Mouse (Mus musculus) cerebral cortex, adult 2 months (tissue): ENCODE data around the gene Gtpbp3.

Experiments
- WGBS: fragments of 180-500 bp; shearing (Covaris S2); methylation state at CpG from one replicate; pipeline ENCODE4 v1.1.7; 2018; 5-methylcytosine and 5-hydroxymethylcytosine counted together

Gtpbp3 gene

GRCm38 (mm10) chr8:71487691-71488445 lies at the start of gene Gtpbp3:
Gtpbp3 (plus strand) TSS chr8:71488103.
- WGBS: under 1% methylated on average over 33 of the region's 33 CpGs

- under 1% methylated on average over 7 of the region's 7 CpGs for WGBS
Measured at GRCm38 (mm10) chr8:71441404-71441803, 46.5 kb upstream of the Gtpbp3 start.

GRCm38 (mm10) chr8:71445096-71445495 lies 42.8 kb upstream of the Gtpbp3 start:
- WGBS: 81% methylated on average over 7 of the region's 7 CpGs

GRCm38 (mm10) chr8:71451337-71451736 lies 36.6 kb upstream of the Gtpbp3 start:
- WGBS: 71% methylated on average over 4 of the region's 4 CpGs

- WGBS: 64% methylated on average over 11 of the region's 11 CpGs
Measured at GRCm38 (mm10) chr8:71451777-71452176, 36.1 kb upstream of the Gtpbp3 start.

GRCm38 (mm10) chr8:71452669-71453068 lies 35.2 kb upstream of the Gtpbp3 start:
- WGBS: 83% methylated on average over 2 of the region's 2 CpGs

GRCm38 (mm10) chr8:71454668-71455067 lies 33.2 kb upstream of the Gtpbp3 start:
- WGBS: 83% methylated on average over 8 of the region's 8 CpGs

GRCm38 (mm10) chr8:71456906-71457305 lies 31.0 kb upstream of the Gtpbp3 start:
- 53% methylated on average over 22 of the region's 22 CpGs for WGBS

GRCm38 (mm10) chr8:71457659-71458270 lies 30.1 kb upstream of the Gtpbp3 start:
- 86% methylated on average over 20 of the region's 20 CpGs for WGBS

GRCm38 (mm10) chr8:71460716-71461115 lies 27.2 kb upstream of the Gtpbp3 start:
- WGBS: 90% methylated on average over 6 of the region's 6 CpGs

GRCm38 (mm10) chr8:71461152-71461840 lies 26.6 kb upstream of the Gtpbp3 start:
- WGBS: 83% methylated on average over 47 of the region's 47 CpGs

GRCm38 (mm10) chr8:71462191-71462590 lies 25.7 kb upstream of the Gtpbp3 start:
- 52% methylated on average over 4 of the region's 4 CpGs for WGBS

GRCm38 (mm10) chr8:71462786-71463185 lies 25.1 kb upstream of the Gtpbp3 start:
- WGBS: 4% methylated on average over 16 of the region's 16 CpGs

GRCm38 (mm10) chr8:71463188-71464033 lies 24.5 kb upstream of the Gtpbp3 start, which contains the start of gene Abhd8:
Abhd8 (minus strand) TSS chr8:71463655.
- WGBS: under 1% methylated on average over 55 of the region's 55 CpGs

- 1% methylated on average over 59 of the region's 59 CpGs for WGBS
Measured at GRCm38 (mm10) chr8:71464513-71465500, 23.1 kb upstream of the Gtpbp3 start, which contains the start of gene Mrpl34. Mrpl34 (plus strand) TSS chr8:71464959.

GRCm38 (mm10) chr8:71465733-71466132 lies 22.2 kb upstream of the Gtpbp3 start:
- 81% methylated on average over 8 of the region's 8 CpGs for WGBS

- 96% methylated on average over 5 of the region's 5 CpGs for WGBS
Measured at GRCm38 (mm10) chr8:71466198-71466597, 21.7 kb upstream of the Gtpbp3 start.

- 97% methylated on average over 2 of the region's 2 CpGs for WGBS
Measured at GRCm38 (mm10) chr8:71467201-71467600, 20.7 kb upstream of the Gtpbp3 start.

GRCm38 (mm10) chr8:71468001-71468400 lies 19.9 kb upstream of the Gtpbp3 start:
- 100% methylated on average over 1 of the region's 1 CpGs for WGBS

GRCm38 (mm10) chr8:71468916-71469315 lies 19.0 kb upstream of the Gtpbp3 start, which contains the start of gene Dda1:
Dda1 (plus strand) TSS chr8:71469199.
- under 1% methylated on average over 52 of the region's 52 CpGs for WGBS
